Mouse (Mus musculus): ENCODE measurements around the gene Poln. TPM values are rescaled to one million over a fixed set of nuclear protein-coding genes. Genes with fewer than 3 reads are reported as not detected.

Gene Poln
- polyA plus RNA-seq, 1 experiment: 2.3 TPM

- DNase-seq: no peak
- 90% methylated on average over 4 of the region's 4 CpGs for WGBS
- H3K4me3 ChIP-seq (ENCODE audit: control insufficient read depth, insufficient read depth, low read length): no peak overlapping the region
- H3K36me3 ChIP-seq (ENCODE audit: control insufficient read depth, insufficient read depth, low read length): no peaks in the 10 kb centered on the region
- H3K27ac ChIP-seq (ENCODE audit: control insufficient read depth, insufficient read depth, low read length): no peak overlapping the region
- no peaks in the 10 kb centered on the region for H3K27me3 ChIP-seq (ENCODE audit: control insufficient read depth, insufficient read depth, low read length)
- TF ChIP-seq POLR2A (IDR thresholded peaks at IDR 0.05; ENCODE audit: control insufficient read depth, extremely low read depth, insufficient read depth, low read length, poor library complexity): no peak
- no peak for TF ChIP-seq CTCF (IDR thresholded peaks at IDR 0.05; ENCODE audit: borderline replicate concordance, control insufficient read depth, extremely low read depth, insufficient read depth, low read length, poor library complexity)
- H3K4me1 ChIP-seq (replicated peaks; ENCODE audit: control insufficient read depth, insufficient read depth, low read length): no peaks in the 10 kb centered on the region
These were observed 139.1 kb downstream of the Poln start for GRCm38 (mm10) chr5:34030101-34030500.

DNA sequence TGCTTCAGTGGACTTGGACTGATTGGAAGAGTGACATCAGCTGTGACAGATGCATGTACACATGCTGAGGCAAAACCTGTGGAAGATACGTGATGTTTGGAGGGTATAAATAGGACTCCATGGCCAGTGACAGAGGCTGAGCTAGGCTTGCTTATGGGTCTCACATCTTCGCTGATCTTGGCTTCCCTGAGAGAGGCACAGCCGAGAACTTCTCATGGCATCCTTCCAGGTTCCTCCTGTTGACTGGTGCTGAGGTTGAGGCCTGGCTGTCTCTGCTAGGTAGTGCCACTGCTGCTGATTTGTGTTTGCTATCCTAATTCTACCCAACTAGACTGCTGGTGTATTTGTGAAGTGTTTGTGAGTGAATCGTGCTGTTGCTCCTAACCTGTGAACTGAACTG is 150.3 kb downstream of the Poln start:
- no peaks in the 10 kb centered on the region for H3K36me3 ChIP-seq (ENCODE audit: control insufficient read depth, insufficient read depth, low read length)
- H3K27ac ChIP-seq (ENCODE audit: control insufficient read depth, insufficient read depth, low read length): no peak overlapping the region
- WGBS: 89% methylated on average over 4 of the region's 4 CpGs
- no peak for DNase-seq
- H3K27me3 ChIP-seq (ENCODE audit: control insufficient read depth, insufficient read depth, low read length): no peaks in the 10 kb centered on the region
- no peak overlapping the region for H3K4me3 ChIP-seq (ENCODE audit: control insufficient read depth, insufficient read depth, low read length)
- no peaks in the 10 kb centered on the region for H3K4me1 ChIP-seq (replicated peaks; ENCODE audit: control insufficient read depth, insufficient read depth, low read length)
- no peak for TF ChIP-seq POLR2A (IDR thresholded peaks at IDR 0.05; ENCODE audit: control insufficient read depth, extremely low read depth, insufficient read depth, low read length, poor library complexity)
- TF ChIP-seq CTCF (IDR thresholded peaks at IDR 0.05; ENCODE audit: borderline replicate concordance, control insufficient read depth, extremely low read depth, insufficient read depth, low read length, poor library complexity): no peak

DNA sequence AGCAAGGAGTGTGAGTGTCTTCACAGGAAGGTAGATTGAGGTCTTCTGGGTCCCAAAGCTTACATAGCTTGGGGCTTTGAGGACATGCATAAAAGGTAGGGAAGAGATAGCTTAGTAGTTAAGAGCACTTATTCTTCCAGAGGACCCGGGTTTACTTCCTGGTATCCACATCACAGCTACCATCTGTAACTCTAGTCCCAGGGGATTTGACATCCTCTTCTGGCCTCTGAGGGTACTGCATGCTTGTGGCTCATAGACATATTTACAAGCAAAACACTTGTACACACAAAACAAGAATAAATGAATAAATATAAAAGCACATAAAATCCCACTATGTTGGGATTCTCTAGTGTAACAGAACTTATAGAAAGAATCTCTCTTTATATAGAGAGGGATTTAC is 154.6 kb downstream of the Poln start:
- no peak for DNase-seq
- 73% methylated on average over 1 of the region's 1 CpGs for WGBS
- Histone ChIP-seq H3K36me3 (ENCODE audit: control insufficient read depth, insufficient read depth, low read length) (no peaks in the 10 kb centered on the region), H3K27me3 (ENCODE audit: control insufficient read depth, insufficient read depth, low read length) (no peaks in the 10 kb centered on the region), H3K27ac (ENCODE audit: control insufficient read depth, insufficient read depth, low read length) (no peak overlapping the region), H3K4me3 (ENCODE audit: control insufficient read depth, insufficient read depth, low read length) (no peak overlapping the region), H3K4me1 (replicated peaks; ENCODE audit: control insufficient read depth, insufficient read depth, low read length) (no peaks in the 10 kb centered on the region)
- TF ChIP-seq CTCF (IDR thresholded peaks at IDR 0.05; ENCODE audit: borderline replicate concordance, control insufficient read depth, extremely low read depth, insufficient read depth, low read length, poor library complexity): no peak
- no peak for TF ChIP-seq POLR2A (IDR thresholded peaks at IDR 0.05; ENCODE audit: control insufficient read depth, extremely low read depth, insufficient read depth, low read length, poor library complexity)

DNA sequence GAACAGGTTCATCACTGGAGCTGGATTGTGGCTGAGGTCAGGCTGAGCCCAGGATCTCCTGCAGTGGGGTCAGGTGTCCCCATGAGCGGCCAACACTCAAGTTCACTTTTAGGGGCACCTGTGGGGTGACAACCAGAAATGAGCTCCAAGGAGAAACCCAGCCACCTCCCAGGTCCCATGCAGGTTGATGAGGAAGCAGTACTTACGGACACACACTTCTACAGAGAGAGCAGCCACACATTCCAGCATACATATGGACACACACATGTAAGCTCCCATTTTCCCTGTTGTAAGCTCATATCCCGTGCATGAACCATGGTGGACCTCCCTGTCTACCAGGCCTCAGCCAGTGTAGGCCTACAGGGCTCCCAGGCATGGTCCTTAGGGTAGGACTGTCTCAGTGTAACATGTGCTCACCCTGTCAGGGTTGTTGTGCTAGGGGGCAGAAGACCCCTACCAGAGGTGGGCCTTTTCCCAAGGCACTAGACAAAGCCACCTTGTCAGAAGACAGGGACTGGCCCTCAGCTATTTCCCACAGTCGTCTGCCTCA is 161.8 kb downstream of the Poln start:
- Histone ChIP-seq H3K36me3 (ENCODE audit: control insufficient read depth, insufficient read depth, low read length) (no peaks in the 10 kb centered on the region), H3K4me3 (ENCODE audit: control insufficient read depth, insufficient read depth, low read length) (no peak overlapping the region), H3K27ac (ENCODE audit: control insufficient read depth, insufficient read depth, low read length) (no peak overlapping the region), H3K27me3 (ENCODE audit: control insufficient read depth, insufficient read depth, low read length) (no peaks in the 10 kb centered on the region), H3K4me1 (replicated peaks; ENCODE audit: control insufficient read depth, insufficient read depth, low read length) (no peaks in the 10 kb centered on the region)
- no peak for DNase-seq
- 86% methylated on average over 4 of the region's 4 CpGs for WGBS
- TF ChIP-seq CTCF (IDR thresholded peaks at IDR 0.05; ENCODE audit: borderline replicate concordance, control insufficient read depth, extremely low read depth, insufficient read depth, low read length, poor library complexity) (no peak), POLR2A (IDR thresholded peaks at IDR 0.05; ENCODE audit: control insufficient read depth, extremely low read depth, insufficient read depth, low read length, poor library complexity) (no peak)

- Histone ChIP-seq H3K27me3 (ENCODE audit: control insufficient read depth, insufficient read depth, low read length) (no peaks in the 10 kb centered on the region), H3K27ac (ENCODE audit: control insufficient read depth, insufficient read depth, low read length) (no peak overlapping the region), H3K4me3 (ENCODE audit: control insufficient read depth, insufficient read depth, low read length) (no peak overlapping the region), H3K36me3 (ENCODE audit: control insufficient read depth, insufficient read depth, low read length) (no peaks in the 10 kb centered on the region), H3K4me1 (replicated peaks; ENCODE audit: control insufficient read depth, insufficient read depth, low read length) (no peaks in the 10 kb centered on the region)
- TF ChIP-seq POLR2A (IDR thresholded peaks at IDR 0.05; ENCODE audit: control insufficient read depth, extremely low read depth, insufficient read depth, low read length, poor library complexity): no peak
- TF ChIP-seq CTCF (IDR thresholded peaks at IDR 0.05; ENCODE audit: borderline replicate concordance, control insufficient read depth, extremely low read depth, insufficient read depth, low read length, poor library complexity): no peak
- no peak for DNase-seq
- 95% methylated on average over 4 of the region's 4 CpGs for WGBS
These were observed 162.4 kb downstream of the Poln start for GRCm38 (mm10) chr5:34006832-34007231.

- TF ChIP-seq CTCF (IDR thresholded peaks at IDR 0.05; ENCODE audit: borderline replicate concordance, control insufficient read depth, extremely low read depth, insufficient read depth, low read length, poor library complexity) (no peak), POLR2A (IDR thresholded peaks at IDR 0.05; ENCODE audit: control insufficient read depth, extremely low read depth, insufficient read depth, low read length, poor library complexity) (no peak)
- Histone ChIP-seq H3K27me3 (ENCODE audit: control insufficient read depth, insufficient read depth, low read length) (no peaks in the 10 kb centered on the region; the same call in 1 of the 2 replicates), H3K4me1 (replicated peaks; ENCODE audit: control insufficient read depth, insufficient read depth, low read length) (no peaks in the 10 kb centered on the region), H3K4me3 (ENCODE audit: control insufficient read depth, insufficient read depth, low read length) (no peak overlapping the region), H3K27ac (ENCODE audit: control insufficient read depth, insufficient read depth, low read length) (no peak overlapping the region), H3K36me3 (ENCODE audit: control insufficient read depth, insufficient read depth, low read length) (no peaks in the 10 kb centered on the region)
- 90% methylated on average over 5 of the region's 5 CpGs for WGBS
- DNase-seq: no peak
These were observed 164.6 kb downstream of the Poln start for GRCm38 (mm10) chr5:34004618-34005017.

- TF ChIP-seq CTCF (IDR thresholded peaks at IDR 0.05; ENCODE audit: borderline replicate concordance, control insufficient read depth, extremely low read depth, insufficient read depth, low read length, poor library complexity) (no peak), POLR2A (IDR thresholded peaks at IDR 0.05; ENCODE audit: control insufficient read depth, extremely low read depth, insufficient read depth, low read length, poor library complexity) (no peak)
- Histone ChIP-seq H3K4me3 (ENCODE audit: control insufficient read depth, insufficient read depth, low read length) (no peak overlapping the region), H3K27me3 (ENCODE audit: control insufficient read depth, insufficient read depth, low read length) (peaks cover 6% of the 10 kb centered on the region; the same call in 1 of the 2 replicates), H3K36me3 (ENCODE audit: control insufficient read depth, insufficient read depth, low read length) (no peaks in the 10 kb centered on the region), H3K4me1 (replicated peaks; ENCODE audit: control insufficient read depth, insufficient read depth, low read length) (no peaks in the 10 kb centered on the region), H3K27ac (ENCODE audit: control insufficient read depth, insufficient read depth, low read length) (no peak overlapping the region)
- 96% methylated on average over 4 of the region's 4 CpGs for WGBS
- no peak for DNase-seq
These were observed 166.6 kb downstream of the Poln start for GRCm38 (mm10) chr5:34002636-34003035.
